Mouse (Mus musculus): ENCODE measurements around the gene Tmem223. TPM values are rescaled to one million over a fixed set of nuclear protein-coding genes. Genes with fewer than 3 reads are reported as not detected.

Tmem223 gene
- total and polyA plus RNA-seq, 3 experiments: 7.5 to 23.2 TPM; not detected in 1

GRCm38 (mm10) chr19:8722907-8723573 lies 47.8 kb upstream of the Tmem223 start, which contains the start of gene Slc3a2 (continued):
- peak; percentile 99 for TF ChIP-seq TBP (IDR thresholded peaks at IDR 0.05; ENCODE audit: low read depth, low read length)
- peak; percentile 99 for TF ChIP-seq NELFE (IDR thresholded peaks at IDR 0.05; ENCODE audit: low read depth, low read length)
- TF ChIP-seq MAZ (IDR thresholded peaks at IDR 0.05; ENCODE audit: low read depth, low read length): no peak
- TF ChIP-seq GABPA (IDR thresholded peaks at IDR 0.05; ENCODE audit: low read depth, low read length): no peak
- TF ChIP-seq ZMIZ1 (IDR thresholded peaks at IDR 0.05; ENCODE audit: low read depth, low read length): peak; percentile 99
- TF ChIP-seq SMC3 (IDR thresholded peaks at IDR 0.05; ENCODE audit: low read depth, low read length): no peak
- no peak for TF ChIP-seq CHD1 (IDR thresholded peaks at IDR 0.05; ENCODE audit: low read depth, low read length)
- TF ChIP-seq MYC (IDR thresholded peaks at IDR 0.05; ENCODE audit: low read depth, low read length): peak; percentile 100
- TF ChIP-seq TCF12 (IDR thresholded peaks at IDR 0.05; ENCODE audit: low read depth, low read length): peak; percentile 85
- TF ChIP-seq USF2 (IDR thresholded peaks at IDR 0.05; ENCODE audit: borderline replicate concordance in 1 of 2, insufficient read depth in 1 of 2, low read depth in 1 of 2, low read length in 2 of 2): no peak
- no peak for TF ChIP-seq MEF2A (IDR thresholded peaks at IDR 0.05; ENCODE audit: extremely low read depth, insufficient replicate concordance, low read depth, low read length, poor library complexity, severe bottlenecking)
- TF ChIP-seq GATA1 (IDR thresholded peaks at IDR 0.05; ENCODE audit: low read depth, low read length): no peak
- TF ChIP-seq BHLHE40 (IDR thresholded peaks at IDR 0.05; ENCODE audit: borderline replicate concordance, low read depth, low read length): no peak
- TF ChIP-seq USF1 (IDR thresholded peaks at IDR 0.05; ENCODE audit: low read depth, low read length): no peak
- no peak for TF ChIP-seq ZC3H11A (IDR thresholded peaks at IDR 0.05; ENCODE audit: low read depth, low read length)
- no peak for TF ChIP-seq ETS1 (IDR thresholded peaks at IDR 0.05; ENCODE audit: low read depth, low read length)
- no peak for TF ChIP-seq ZKSCAN1 (IDR thresholded peaks at IDR 0.05; ENCODE audit: low read depth, low read length)
- peak; percentile 84 for TF ChIP-seq SIN3A (IDR thresholded peaks at IDR 0.05; ENCODE audit: low read length)
- no peak; the same call in 1 of the 2 replicates for TF ChIP-seq TAL1 (IDR thresholded peaks at IDR 0.05; ENCODE audit: low read length)
- no peak for TF ChIP-seq RAD21 (IDR thresholded peaks at IDR 0.05; ENCODE audit: low read depth, low read length)
- TF ChIP-seq POLR2AphosphoS2 (IDR thresholded peaks at IDR 0.05; ENCODE audit: low read length): peak; percentile 99
- no peak for TF ChIP-seq CHD2 (IDR thresholded peaks at IDR 0.05; ENCODE audit: low read length)
- peak; percentile 97 for TF ChIP-seq MAX (IDR thresholded peaks at IDR 0.05; ENCODE audit: low read length)
- TF ChIP-seq MYB (IDR thresholded peaks at IDR 0.05; ENCODE audit: low read depth, low read length): no peak
- no peak for TF ChIP-seq UBTF (IDR thresholded peaks at IDR 0.05; ENCODE audit: borderline replicate concordance, insufficient read depth, low read depth, low read length)

All from MEL (cell line).